Mouse (Mus musculus): ENCODE results near the gene Stk11ip. TPM values are rescaled to one million over a fixed set of nuclear protein-coding genes. Genes with fewer than 3 reads are reported as not detected.

The Stk11ip gene
- total RNA-seq, 1 experiment from 2014 or later, result 35.4 TPM

- DNase-seq, result no peak
Measured at GRCm38 (mm10) chr1:75541496-75541895, 20.2 kb downstream of the Stk11ip start.

- no peak for DNase-seq
Measured at GRCm38 (mm10) chr1:75544351-75544750, 23.0 kb downstream of the Stk11ip start.

GRCm38 (mm10) chr1:75545965-75546956 lies 24.9 kb downstream of the Stk11ip start, which contains the start of gene Slc4a3:
TSS of gene Slc4a3 (plus strand) at chr1:75546266.
- peak; percentile 77 for DNase-seq

GRCm38 (mm10) chr1:75547351-75547750 lies 26.0 kb downstream of the Stk11ip start:
- no peak for DNase-seq

GRCm38 (mm10) chr1:75548083-75548482 lies 26.8 kb downstream of the Stk11ip start:
- DNase-seq, result no peak

GRCm38 (mm10) chr1:75548871-75549270 lies 27.5 kb downstream of the Stk11ip start:
- peak; percentile 24 for DNase-seq

- peak; percentile 76 for DNase-seq
Measured at GRCm38 (mm10) chr1:75549289-75550279, 28.3 kb downstream of the Stk11ip start.

- no peak for DNase-seq
Measured at GRCm38 (mm10) chr1:75550586-75550985, 29.3 kb downstream of the Stk11ip start.

- DNase-seq, result no peak
Measured at GRCm38 (mm10) chr1:75555680-75556079, 34.4 kb downstream of the Stk11ip start.

- DNase-seq, result no peak
Measured at GRCm38 (mm10) chr1:75556143-75556781, 34.9 kb downstream of the Stk11ip start.

- DNase-seq, result no peak
Measured at GRCm38 (mm10) chr1:75557041-75557440, 35.7 kb downstream of the Stk11ip start.

GRCm38 (mm10) chr1:75558388-75559178 lies 37.3 kb downstream of the Stk11ip start:
- no peak for DNase-seq

GRCm38 (mm10) chr1:75559212-75559925 lies 38.0 kb downstream of the Stk11ip start:
- peak; percentile 93 for DNase-seq

- no peak for DNase-seq
Measured at GRCm38 (mm10) chr1:75560206-75560913, 39.0 kb downstream of the Stk11ip start.

- peak; percentile 55 for DNase-seq
Measured at GRCm38 (mm10) chr1:75561221-75561897, 40.0 kb downstream of the Stk11ip start.

- DNase-seq, result no peak
Measured at GRCm38 (mm10) chr1:75561898-75562238, 40.5 kb downstream of the Stk11ip start.

- DNase-seq, result no peak
Measured at GRCm38 (mm10) chr1:75564102-75564501, 42.8 kb downstream of the Stk11ip start.

GRCm38 (mm10) chr1:75564916-75565315 lies 43.6 kb downstream of the Stk11ip start:
- no peak for DNase-seq

GRCm38 (mm10) chr1:75565616-75566015 lies 44.3 kb downstream of the Stk11ip start:
- no peak for DNase-seq
